29 mouse cellular contexts compared by ENCODE assay signal in genomic region chr5:123178792-123179191, GRCm38 (mm10). TPM values are rescaled to one million over a fixed set of nuclear protein-coding genes. Genes with fewer than 3 reads are reported as not detected.
DNase-seq lines count a peak whose midpoint lies in the region; ATAC-seq and TF ChIP-seq lines count a peak whose summit lies in the region.
"Had no signal": no experiment of that assay in that cellular context is flagged by ENCODE, and none has a peak within 500 bp of the region (broad histone marks: within the 10 kb centered on the region; RNA-seq: fewer than 3 reads in every experiment).

No protein-coding gene starts in this region.

- peaks cover 23% of the 10 kb centered on the region for H3K4me1 ChIP-seq in liver, adult 2 months (ENCODE audit: control insufficient read depth, insufficient read depth, low read length)
- H3K4me1 ChIP-seq in liver, embryonic 12.5 days: peaks cover 14% of the 10 kb centered on the region; the same call in 1 of the 2 replicates
- H3K4me1 ChIP-seq: forebrain, embryonic 10.5 days; forebrain, embryonic 15.5 days; heart, embryonic 10.5 days; heart, embryonic 13.5 days had no signal

- no peak overlapping the region for H3K4me2 ChIP-seq in liver, embryonic 12.5 days
- H3K4me2 ChIP-seq: forebrain, embryonic 15.5 days; heart, embryonic 13.5 days; hindbrain, embryonic 14.5 days had no signal

- 0 out of 2 replicates have a peak, but pooled peaks have one; percentile 8 for TF ChIP-seq POLR2A in liver, adult 2 months (IDR thresholded peaks at IDR 0.05; ENCODE audit: extremely low read depth, insufficient read depth, low read length)

- peaks cover 3% of the 10 kb centered on the region; the same call in 1 of the 2 replicates for H3K79me2 ChIP-seq in liver, adult 2 months (ENCODE audit: control insufficient read depth, insufficient read depth, low read length)

- DNase-seq in liver, adult 2 months (ENCODE audit: extremely low read depth, low read depth, low spot score): peak; percentile 60
- DNase-seq in CD4-positive, CD25-positive, alpha-beta regulatory T cell, adult 2 months (ENCODE audit: low read depth, low spot score): peak; percentile 36
- peak; percentile 50 for DNase-seq in induced T-regulatory cell, adult 2 months (ENCODE audit: low read depth)
- no peak for DNase-seq in heart, adult 8-10 months (ENCODE audit: low spot score)
- DNase-seq in Muller cell, postnatal 12 days (ENCODE audit: inconsistent ontology term): no peak
- DNase-seq: adrenal gland, adult 8-10 months; adrenal gland, postnatal 25 days; cerebellum, adult 18-20 months; cerebellum, adult 9-10 months; cerebellum, postnatal 14 days; gastrocnemius, postnatal 25 days; heart, adult 18-20 months; heart, postnatal 14 days; heart, postnatal 4 days had no signal

- ATAC-seq in liver, embryonic 12.5 days: no peak
- ATAC-seq: activated CD4-positive, CD25-positive, alpha-beta regulatory T cell, adult 4 months; forebrain, embryonic 15.5 days; hindbrain, postnatal 0 days; intestine, postnatal 0 days had no signal

- TF ChIP-seq CTCF in liver, adult 2 months (IDR thresholded peaks at IDR 0.05; ENCODE audit: low read depth, low read length): no peak

- 47% methylated on average over 5 of the region's 5 CpGs for WGBS in liver, adult 2 months
- 72% methylated on average over 5 of the region's 5 CpGs for WGBS in liver, embryonic 12.5 days (ENCODE audit: insufficient replicate concordance)

- H3K36me3 ChIP-seq in liver, adult 2 months (ENCODE audit: control insufficient read depth, insufficient read depth, low read length): peaks cover 58% of the 10 kb centered on the region
- H3K36me3 ChIP-seq in liver, embryonic 12.5 days: no peaks in the 10 kb centered on the region
- H3K36me3 ChIP-seq: forebrain, embryonic 10.5 days; forebrain, embryonic 15.5 days; heart, embryonic 10.5 days; heart, embryonic 13.5 days had no signal

- peak overlapping the region; percentile 47 for H3K9ac ChIP-seq in liver, adult 2 months (ENCODE audit: low read depth, low read length)
- H3K9ac ChIP-seq in liver, embryonic 12.5 days: no peak overlapping the region
- H3K9ac ChIP-seq: forebrain, embryonic 15.5 days; heart, embryonic 13.5 days; hindbrain, embryonic 14.5 days had no signal

- H3K9me3 ChIP-seq in liver, embryonic 12.5 days (replicated peaks): no peaks in the 10 kb centered on the region
- H3K9me3 ChIP-seq: forebrain, embryonic 15.5 days; heart, embryonic 10.5 days; heart, embryonic 13.5 days had no signal

- peak overlapping the region; percentile 28; the same call in 1 of the 2 replicates for H3K4me3 ChIP-seq in liver, adult 2 months (ENCODE audit: insufficient read depth, low read depth, low read length)
- H3K4me3 ChIP-seq in liver, embryonic 12.5 days: no peak overlapping the region
- H3K4me3 ChIP-seq: forebrain, embryonic 10.5 days; forebrain, embryonic 15.5 days; heart, embryonic 10.5 days; heart, embryonic 13.5 days had no signal

- H3K27ac ChIP-seq in liver, adult 2 months (replicated peaks; ENCODE audit: insufficient read depth, low read depth, low read length): peak overlapping the region; percentile 63
- H3K27ac ChIP-seq in liver, embryonic 12.5 days: no peak overlapping the region
- H3K27ac ChIP-seq: forebrain, embryonic 10.5 days; forebrain, embryonic 15.5 days; heart, embryonic 10.5 days; heart, embryonic 13.5 days; hindbrain, embryonic 14.5 days; hindbrain, postnatal 0 days had no signal

- no peaks in the 10 kb centered on the region for H3K27me3 ChIP-seq in liver, adult 2 months (ENCODE audit: control insufficient read depth, insufficient read depth, low read length)
- H3K27me3 ChIP-seq in liver, embryonic 12.5 days (replicated peaks): peaks cover 20% of the 10 kb centered on the region
- H3K27me3 ChIP-seq: forebrain, embryonic 15.5 days had no signal

RNA-seq across cellular contexts. Expression of gene Hpd, which starts 3.7 kb away (rescaled TPM):
- total RNA-seq in liver, adult 2 months (2014; rRNA removed): 3,614 and 3,656 TPM in 2 replicates
- polyA plus RNA-seq in liver, adult 2 months (2012; rRNA removed): 3,813 and 5,374 TPM in 2 replicates
- 5.9 and 6.1 TPM in 2 replicates for polyA plus RNA-seq in liver, embryonic 12.5 days (2016; fragmentation: Nextera tagmentation; extraction: Ambion mirVana)
- not detected for total RNA-seq in heart, adult 8-10 months (2022)
- total RNA-seq: gastrocnemius, postnatal 25 days; heart, postnatal 4 days; hindbrain, postnatal 0 days; MEL had no signal
- polyA plus RNA-seq: activated CD4-positive, CD25-positive, alpha-beta regulatory T cell, adult 4 months; brain, embryonic 14.5 days; C2C12; embryonic facial prominence, embryonic 11.5 days; embryonic facial prominence, embryonic 14.5 days; forebrain, embryonic 15.5 days; hindbrain, embryonic 11.5 days; hindbrain, embryonic 14.5 days; hindbrain, postnatal 0 days had no signal

RNA-seq across cellular contexts. Expression of gene Psmd9, which starts 9.6 kb away (rescaled TPM):
- total RNA-seq in liver, adult 2 months (2014; rRNA removed): 29.8 and 39.8 TPM in 2 replicates
- 26.4 and 28.5 TPM in 2 replicates for polyA plus RNA-seq in liver, adult 2 months (2012; rRNA removed)
- polyA plus RNA-seq in liver, embryonic 12.5 days (2016; fragmentation: Nextera tagmentation; extraction: Ambion mirVana): 77.4 and 77.8 TPM in 2 replicates
- 10 to 100 TPM; 11.7 to 16.6 (median 13.8) TPM for total RNA-seq in heart, adult 8-10 months (2022)

RNA-seq across cellular contexts. Expression of gene Setd1b, which starts 36.8 kb away (rescaled TPM):
- total RNA-seq in liver, adult 2 months (2014; rRNA removed): 1.8 and 3.8 TPM in 2 replicates
- 6.0 and 7.2 TPM in 2 replicates for polyA plus RNA-seq in liver, adult 2 months (2012; rRNA removed)
- 6.0 and 6.1 TPM in 2 replicates for polyA plus RNA-seq in liver, embryonic 12.5 days (2016; fragmentation: Nextera tagmentation; extraction: Ambion mirVana)
- 10 to 100 TPM; 14.3 to 21.5 (median 18.2) TPM for total RNA-seq in heart, adult 8-10 months (2022)

RNA-seq across cellular contexts. Expression of gene Rhof, which starts 46.3 kb away (rescaled TPM):
- 0.09 and 0.87 TPM in 2 replicates for total RNA-seq in liver, adult 2 months (2014; rRNA removed)
- polyA plus RNA-seq in liver, adult 2 months (2012; rRNA removed): 0.61 and 0.86 TPM in 2 replicates
- 3.9 and 4.8 TPM in 2 replicates for polyA plus RNA-seq in liver, embryonic 12.5 days (2016; fragmentation: Nextera tagmentation; extraction: Ambion mirVana)
- 1 to 10 TPM in 1 of 4 experiments, under 1 TPM in 3; 0.38 to 1.7 (median 0.68) TPM for total RNA-seq in heart, adult 8-10 months (2022)

Comparison
In these comparisons a context has a peak if more than half of its experiments do, and no peak if none do; other contexts are left out.
1. DNase-seq: peak in liver, adult 2 months (single experiment), CD4-positive, CD25-positive, alpha-beta regulatory T cell, adult 2 months (single experiment) and induced T-regulatory cell, adult 2 months (single experiment); none in heart, adult 8-10 months (single experiment) and Muller cell, postnatal 12 days (single experiment).
2. RNA of gene Hpd, which starts 3.7 kb away (total RNA-seq): 3,614 to 3,656 TPM in liver, adult 2 months; not detected in heart, adult 8-10 months; every median in the first group is over 1,000 times any median in the second.